Mouse (Mus musculus): Measurements from ENCODE around the gene Gm14862. TPM values are rescaled to one million over a fixed set of nuclear protein-coding genes. Genes with fewer than 3 reads are reported as not detected.

Gm14862 gene
- total and polyA plus RNA-seq, 3 experiments = not detected

DNA sequence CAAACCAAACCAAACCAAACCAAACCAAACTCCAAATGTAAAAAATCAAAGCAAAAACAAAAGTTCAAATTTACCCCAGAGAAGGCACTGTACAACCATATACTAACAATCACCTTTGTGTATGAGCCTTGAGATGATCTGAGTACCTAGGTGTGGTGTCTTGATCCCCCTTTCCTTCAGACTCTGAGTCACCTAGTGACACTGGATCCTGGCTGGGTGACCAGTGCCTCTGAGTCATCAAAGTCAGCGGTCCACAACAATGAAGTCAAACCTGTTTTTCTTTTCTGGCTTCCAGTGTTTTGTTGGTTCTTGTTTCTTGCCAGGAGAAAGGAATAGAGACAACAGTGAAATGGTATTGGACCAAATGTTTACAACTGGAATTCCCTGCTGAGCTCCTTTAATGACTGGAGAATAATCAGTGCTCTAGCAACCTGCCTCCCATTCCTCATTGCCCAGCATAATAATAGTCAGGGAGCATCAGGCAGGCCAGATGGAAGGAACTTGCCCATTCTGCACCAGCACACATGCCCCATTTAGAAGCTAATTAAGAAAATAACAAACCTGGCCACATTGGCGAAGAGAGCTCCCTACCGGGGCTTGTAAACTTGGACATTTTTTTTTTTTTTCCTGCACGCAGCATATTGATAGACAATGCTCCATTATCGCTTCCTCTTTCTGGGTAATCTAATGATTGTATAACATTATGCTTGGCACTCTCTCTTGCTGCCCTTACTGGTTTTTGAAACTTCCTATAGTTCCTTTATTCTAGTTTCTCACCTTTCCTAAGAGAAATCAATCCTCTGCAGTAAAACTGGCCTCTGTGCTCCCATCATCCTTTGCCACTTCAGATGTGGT lies 15.7 kb downstream of the Gm14862 start:
- no peak for TF ChIP-seq CHD2 (IDR thresholded peaks at IDR 0.05; ENCODE audit: low read length)
- no peak for TF ChIP-seq ZMIZ1 (IDR thresholded peaks at IDR 0.05; ENCODE audit: low read depth, low read length)
- TF ChIP-seq MAFK (IDR thresholded peaks at IDR 0.05; ENCODE audit: insufficient replicate concordance, low read length) = no peak
- TF ChIP-seq USF2 (conservative IDR thresholded peaks at IDR 0.05; ENCODE audit: low read depth, low read length) = no peak
- no peak for TF ChIP-seq E2F4 (IDR thresholded peaks at IDR 0.05; ENCODE audit: insufficient replicate concordance, low read depth, low read length)
- TF ChIP-seq EP300 (IDR thresholded peaks at IDR 0.05; ENCODE audit: low read length) = no peak
- TF ChIP-seq BHLHE40 (IDR thresholded peaks at IDR 0.05; ENCODE audit: low read depth, low read length) = no peak
- no peak for TF ChIP-seq SIN3A (IDR thresholded peaks at IDR 0.05; ENCODE audit: low read length)
- TF ChIP-seq ZNF384 (IDR thresholded peaks at IDR 0.05; ENCODE audit: low read depth, low read length) = no peak
- no peak for TF ChIP-seq USF1 (IDR thresholded peaks at IDR 0.05; ENCODE audit: low read depth, low read length)
- TF ChIP-seq CTCF (conservative IDR thresholded peaks at IDR 0.05 in 1 of 2, IDR thresholded peaks at IDR 0.05 in 1 of 2; ENCODE audit: low read depth in 2 of 2, low read length in 2 of 2) = no peak
- Histone ChIP-seq H3K36me3 (replicated peaks in 1 of 2; ENCODE audit: control insufficient read depth in 1 of 2, insufficient read depth in 1 of 2, low read length in 1 of 2) (no peaks in the 10 kb centered on the region), H3K27me3 (replicated peaks) (no peaks in the 10 kb centered on the region), H3K9me3 (replicated peaks; ENCODE audit: low read length) (no peaks in the 10 kb centered on the region), H3K27ac (ENCODE audit: insufficient read depth, low read depth) (no peak overlapping the region), H3K4me2 (ENCODE audit: insufficient read depth, low read depth, poor library complexity, severe bottlenecking) (no peak overlapping the region), H3K79me2 (replicated peaks; ENCODE audit: control insufficient read depth, extremely low read depth, insufficient read depth, poor library complexity, severe bottlenecking) (no peaks in the 10 kb centered on the region), H3K4me1 (ENCODE audit: control insufficient read depth in 1 of 2, insufficient read depth in 2 of 2) (peaks cover 5 to 9% of the 10 kb centered on the region in 2 experiments; a peak in 2 of 4 replicates), H3K4me3 (replicated peaks in 1 of 3; ENCODE audit: low read depth in 2 of 3, low read length in 2 of 3, poor library complexity in 1 of 3) (no peak overlapping the region), H3K9ac (ENCODE audit: insufficient read depth, low read depth) (no peak overlapping the region)
- in situ Hi-C loops (cut with MboI; ENCODE audit: low pct_ligation_motif_present, low pct_unique_long_range_greater_than_20kb, low sequenced_read_pairs) (no loop called here), dilution Hi-C loops (cut with MboI; ENCODE audit: extremely low pct_ligation_motif_present, extremely low pct_unique_long_range_greater_than_20kb, low sequenced_read_pairs) (no loop called here)
- DNase-seq (ENCODE audit: extremely low read depth) = no peak

DNA sequence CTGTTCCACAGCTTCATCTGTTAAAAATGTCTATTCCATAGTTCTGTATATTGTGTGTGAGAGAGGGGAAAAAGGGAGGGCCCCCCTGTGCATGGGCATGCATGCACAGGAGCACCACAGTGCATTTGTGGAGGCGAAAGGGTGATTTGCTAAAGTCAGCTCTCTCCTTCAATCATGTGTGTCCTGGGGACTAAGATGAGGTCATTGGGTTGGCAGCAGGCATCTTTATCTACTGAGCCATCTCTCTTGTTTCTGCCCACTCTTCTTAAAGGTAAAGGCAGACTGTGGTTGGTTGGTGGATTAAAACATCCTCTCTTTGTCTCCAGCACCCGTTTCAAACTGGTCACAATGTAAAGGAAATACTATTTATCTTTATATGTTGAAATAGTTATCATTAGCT lies 29.6 kb downstream of the Gm14862 start:
- no peak overlapping the region for H3K4me3 ChIP-seq (replicated peaks in 1 of 3; ENCODE audit: low read depth in 2 of 3, low read length in 2 of 3, poor library complexity in 1 of 3)
- H3K36me3 ChIP-seq (replicated peaks in 1 of 2; ENCODE audit: control insufficient read depth in 1 of 2, insufficient read depth in 1 of 2, low read length in 1 of 2) = no peaks in the 10 kb centered on the region
- H3K4me2 ChIP-seq (ENCODE audit: insufficient read depth, low read depth, poor library complexity, severe bottlenecking) = no peak overlapping the region
- no peak for DNase-seq (ENCODE audit: extremely low read depth)
- in situ Hi-C loops (cut with MboI; ENCODE audit: low pct_ligation_motif_present, low pct_unique_long_range_greater_than_20kb, low sequenced_read_pairs) (no loop called here), dilution Hi-C loops (cut with MboI; ENCODE audit: extremely low pct_ligation_motif_present, extremely low pct_unique_long_range_greater_than_20kb, low sequenced_read_pairs) (no loop called here)
- no peak overlapping the region for H3K27ac ChIP-seq (ENCODE audit: insufficient read depth, low read depth)
- no peaks in the 10 kb centered on the region for H3K27me3 ChIP-seq (replicated peaks)
- H3K9me3 ChIP-seq (replicated peaks; ENCODE audit: low read length) = no peaks in the 10 kb centered on the region
- no peak overlapping the region for H3K9ac ChIP-seq (ENCODE audit: insufficient read depth, low read depth)
- no peaks in the 10 kb centered on the region for H3K4me1 ChIP-seq (ENCODE audit: control insufficient read depth in 1 of 2, insufficient read depth in 2 of 2)
- no peak for TF ChIP-seq HCFC1 (IDR thresholded peaks at IDR 0.05; ENCODE audit: low read depth, low read length)
- no peak for TF ChIP-seq TBP (conservative IDR thresholded peaks at IDR 0.05; ENCODE audit: low read depth, low read length)
- no peak for TF ChIP-seq EP300 (IDR thresholded peaks at IDR 0.05; ENCODE audit: low read length)
- no peak for TF ChIP-seq TCF12 (IDR thresholded peaks at IDR 0.05; ENCODE audit: low read depth, low read length)
- TF ChIP-seq MAZ (IDR thresholded peaks at IDR 0.05; ENCODE audit: low read depth, low read length) = no peak
- TF ChIP-seq ETS1 (conservative IDR thresholded peaks at IDR 0.05; ENCODE audit: low read depth, low read length) = no peak
- TF ChIP-seq MEF2A (IDR thresholded peaks at IDR 0.05; ENCODE audit: borderline replicate concordance, low read depth, low read length) = no peak
- no peak for TF ChIP-seq KAT2A (IDR thresholded peaks at IDR 0.05; ENCODE audit: insufficient replicate concordance, low read length)
- TF ChIP-seq MXI1 (IDR thresholded peaks at IDR 0.05; ENCODE audit: low read depth, low read length) = no peak
- no peak for TF ChIP-seq JUN (IDR thresholded peaks at IDR 0.05; ENCODE audit: insufficient read depth, low read depth, low read length)
- no peaks in the 10 kb centered on the region for H3K79me2 ChIP-seq (replicated peaks; ENCODE audit: control insufficient read depth, extremely low read depth, insufficient read depth, poor library complexity, severe bottlenecking)

Measured in CH12.LX (cell line).